Mouse (Mus musculus): ENCODE results near the gene Nxpe5. TPM values are rescaled to one million over a fixed set of nuclear protein-coding genes. Genes with fewer than 3 reads are reported as not detected.

Gene Nxpe5
- polyA plus RNA-seq, 1 experiment from 2014 or later: not detected

- Histone ChIP-seq H3K27me3 (replicated peaks; ENCODE audit: control insufficient read depth, insufficient read depth, low read length) (no peaks in the 10 kb centered on the region), H3K27ac (ENCODE audit: low read depth) (no peak overlapping the region), H3K36me3 (ENCODE audit: control insufficient read depth, insufficient read depth, low read length) (peaks cover 43% of the 10 kb centered on the region), H3K4me1 (replicated peaks; ENCODE audit: control insufficient read depth, insufficient read depth, low read length) (peaks cover 7% of the 10 kb centered on the region; the same call in 1 of the 2 replicates), H3K9ac (ENCODE audit: low read length) (no peak overlapping the region), H3K9me3 (ENCODE audit: control insufficient read depth, low read length) (no peaks in the 10 kb centered on the region), H3K4me3 (ENCODE audit: low read depth, low read length) (no peak overlapping the region), H3K4me2 (ENCODE audit: low read length) (no peak overlapping the region)
- WGBS: 85% methylated on average over 10 of the region's 10 CpGs
- ATAC-seq (replicated peaks; ENCODE audit: low FRiP score, low TSS enrichment, low read depth): no peak
- no peak for DNase-seq (ENCODE audit: low spot score)
Observed at GRCm38 (mm10) chr5:138256966-138257584, 31.4 kb downstream of the Nxpe5 start.

- Histone ChIP-seq H3K4me3 (ENCODE audit: low read depth, low read length) (no peak overlapping the region), H3K27ac (ENCODE audit: low read depth) (no peak overlapping the region), H3K4me2 (ENCODE audit: low read length) (no peak overlapping the region), H3K4me1 (replicated peaks; ENCODE audit: control insufficient read depth, insufficient read depth, low read length) (peaks cover 11% of the 10 kb centered on the region), H3K27me3 (replicated peaks; ENCODE audit: control insufficient read depth, insufficient read depth, low read length) (no peaks in the 10 kb centered on the region), H3K9me3 (ENCODE audit: control insufficient read depth, low read length) (no peaks in the 10 kb centered on the region), H3K9ac (ENCODE audit: low read length) (no peak overlapping the region), H3K36me3 (ENCODE audit: control insufficient read depth, insufficient read depth, low read length) (peaks cover 46% of the 10 kb centered on the region)
- WGBS: 89% methylated on average over 4 of the region's 4 CpGs
- ATAC-seq (replicated peaks; ENCODE audit: low FRiP score, low TSS enrichment, low read depth): no peak
- DNase-seq (ENCODE audit: low spot score): no peak
Observed at GRCm38 (mm10) chr5:138257585-138257978, 31.9 kb downstream of the Nxpe5 start.

- WGBS: 76% methylated on average over 3 of the region's 3 CpGs
Observed at GRCm38 (mm10) chr5:138258078-138258477, 32.4 kb downstream of the Nxpe5 start.

GRCm38 (mm10) chr5:138258542-138258941, 32.8 kb downstream of the Nxpe5 start:
- peaks cover 46% of the 10 kb centered on the region for H3K36me3 ChIP-seq (ENCODE audit: control insufficient read depth, insufficient read depth, low read length)
- no peak overlapping the region for H3K9ac ChIP-seq (ENCODE audit: low read length)
- H3K4me1 ChIP-seq (replicated peaks; ENCODE audit: control insufficient read depth, insufficient read depth, low read length): peaks cover 18% of the 10 kb centered on the region
- WGBS: 80% methylated on average over 6 of the region's 6 CpGs
- no peak for ATAC-seq (replicated peaks; ENCODE audit: low FRiP score, low TSS enrichment, low read depth)
- no peak for DNase-seq (ENCODE audit: low spot score)
- H3K27ac ChIP-seq (ENCODE audit: low read depth): no peak overlapping the region
- H3K4me2 ChIP-seq (ENCODE audit: low read length): no peak overlapping the region
- H3K4me3 ChIP-seq (ENCODE audit: low read depth, low read length): no peak overlapping the region
- H3K9me3 ChIP-seq (ENCODE audit: control insufficient read depth, low read length): no peaks in the 10 kb centered on the region
- no peaks in the 10 kb centered on the region for H3K27me3 ChIP-seq (replicated peaks; ENCODE audit: control insufficient read depth, insufficient read depth, low read length)

More at GRCm38 (mm10) chr5:138258078-138258477, 32.4 kb downstream of the Nxpe5 start:
- Histone ChIP-seq H3K9ac (ENCODE audit: low read length) (no peak overlapping the region), H3K4me2 (ENCODE audit: low read length) (no peak overlapping the region), H3K27me3 (replicated peaks; ENCODE audit: control insufficient read depth, insufficient read depth, low read length) (no peaks in the 10 kb centered on the region), H3K4me3 (ENCODE audit: low read depth, low read length) (no peak overlapping the region), H3K4me1 (replicated peaks; ENCODE audit: control insufficient read depth, insufficient read depth, low read length) (peaks cover 16% of the 10 kb centered on the region), H3K36me3 (ENCODE audit: control insufficient read depth, insufficient read depth, low read length) (peaks cover 46% of the 10 kb centered on the region), H3K27ac (ENCODE audit: low read depth) (no peak overlapping the region), H3K9me3 (ENCODE audit: control insufficient read depth, low read length) (no peaks in the 10 kb centered on the region)
- ATAC-seq (replicated peaks; ENCODE audit: low FRiP score, low TSS enrichment, low read depth) (no peak), DNase-seq (ENCODE audit: low spot score) (no peak)

- H3K4me2 ChIP-seq (ENCODE audit: low read length): no peak overlapping the region
- no peak overlapping the region for H3K27ac ChIP-seq (ENCODE audit: low read depth)
- peaks cover 18% of the 10 kb centered on the region for H3K4me1 ChIP-seq (replicated peaks; ENCODE audit: control insufficient read depth, insufficient read depth, low read length)
- H3K9me3 ChIP-seq (ENCODE audit: control insufficient read depth, low read length): no peaks in the 10 kb centered on the region
- H3K9ac ChIP-seq (ENCODE audit: low read length): no peak overlapping the region
- no peak overlapping the region for H3K4me3 ChIP-seq (ENCODE audit: low read depth, low read length)
- ATAC-seq (replicated peaks; ENCODE audit: low FRiP score, low TSS enrichment, low read depth): no peak
- H3K27me3 ChIP-seq (replicated peaks; ENCODE audit: control insufficient read depth, insufficient read depth, low read length): no peaks in the 10 kb centered on the region
- H3K36me3 ChIP-seq (ENCODE audit: control insufficient read depth, insufficient read depth, low read length): peaks cover 46% of the 10 kb centered on the region
- WGBS: 62% methylated on average over 7 of the region's 7 CpGs
- DNase-seq (ENCODE audit: low spot score): no peak
Observed at GRCm38 (mm10) chr5:138258993-138259392, 33.3 kb downstream of the Nxpe5 start.

- H3K36me3 ChIP-seq (ENCODE audit: control insufficient read depth, insufficient read depth, low read length): peaks cover 46% of the 10 kb centered on the region
- no peak for ATAC-seq (replicated peaks; ENCODE audit: low FRiP score, low TSS enrichment, low read depth)
Observed at GRCm38 (mm10) chr5:138260051-138260450, 34.4 kb downstream of the Nxpe5 start.

GRCm38 (mm10) chr5:138260834-138261233, 35.1 kb downstream of the Nxpe5 start:
- no peak overlapping the region for H3K27ac ChIP-seq (ENCODE audit: low read depth)
- no peaks in the 10 kb centered on the region for H3K9me3 ChIP-seq (ENCODE audit: control insufficient read depth, low read length)
- no peak overlapping the region for H3K9ac ChIP-seq (ENCODE audit: low read length)
- DNase-seq (ENCODE audit: low spot score) (no peak), ATAC-seq (replicated peaks; ENCODE audit: low FRiP score, low TSS enrichment, low read depth) (no peak)
- peaks cover 47% of the 10 kb centered on the region for H3K36me3 ChIP-seq (ENCODE audit: control insufficient read depth, insufficient read depth, low read length)
- H3K4me3 ChIP-seq (ENCODE audit: low read depth, low read length): no peak overlapping the region
- no peak overlapping the region for H3K4me2 ChIP-seq (ENCODE audit: low read length)
- 77% methylated on average over 11 of the region's 11 CpGs for WGBS
- peaks cover 22% of the 10 kb centered on the region for H3K4me1 ChIP-seq (replicated peaks; ENCODE audit: control insufficient read depth, insufficient read depth, low read length)
- H3K27me3 ChIP-seq (replicated peaks; ENCODE audit: control insufficient read depth, insufficient read depth, low read length): no peaks in the 10 kb centered on the region

More at GRCm38 (mm10) chr5:138260051-138260450, 34.4 kb downstream of the Nxpe5 start:
- H3K4me2 ChIP-seq (ENCODE audit: low read length): no peak overlapping the region
- peaks cover 22% of the 10 kb centered on the region for H3K4me1 ChIP-seq (replicated peaks; ENCODE audit: control insufficient read depth, insufficient read depth, low read length)
- H3K4me3 ChIP-seq (ENCODE audit: low read depth, low read length): no peak overlapping the region
- no peak overlapping the region for H3K27ac ChIP-seq (ENCODE audit: low read depth)
- H3K27me3 ChIP-seq (replicated peaks; ENCODE audit: control insufficient read depth, insufficient read depth, low read length): no peaks in the 10 kb centered on the region
- 80% methylated on average over 10 of the region's 10 CpGs for WGBS
- H3K9me3 ChIP-seq (ENCODE audit: control insufficient read depth, low read length): no peaks in the 10 kb centered on the region
- no peak for DNase-seq (ENCODE audit: low spot score)
- H3K9ac ChIP-seq (ENCODE audit: low read length): no peak overlapping the region

- no peaks in the 10 kb centered on the region for H3K27me3 ChIP-seq (replicated peaks; ENCODE audit: control insufficient read depth, insufficient read depth, low read length)
- no peaks in the 10 kb centered on the region for H3K9me3 ChIP-seq (ENCODE audit: control insufficient read depth, low read length)
- H3K36me3 ChIP-seq (ENCODE audit: control insufficient read depth, insufficient read depth, low read length): peaks cover 54% of the 10 kb centered on the region
- DNase-seq (ENCODE audit: low spot score) (no peak), ATAC-seq (replicated peaks; ENCODE audit: low FRiP score, low TSS enrichment, low read depth) (no peak)
- no peak overlapping the region for H3K4me2 ChIP-seq (ENCODE audit: low read length)
- 81% methylated on average over 4 of the region's 4 CpGs for WGBS
- no peak overlapping the region for H3K9ac ChIP-seq (ENCODE audit: low read length)
- no peak overlapping the region for H3K27ac ChIP-seq (ENCODE audit: low read depth)
- H3K4me3 ChIP-seq (ENCODE audit: low read depth, low read length): no peak overlapping the region
- H3K4me1 ChIP-seq (replicated peaks; ENCODE audit: control insufficient read depth, insufficient read depth, low read length): peaks cover 15% of the 10 kb centered on the region
Observed at GRCm38 (mm10) chr5:138262001-138262400, 36.3 kb downstream of the Nxpe5 start.

- Histone ChIP-seq H3K4me3 (ENCODE audit: low read depth, low read length) (peak overlapping the region; percentile 73), H3K27me3 (replicated peaks; ENCODE audit: control insufficient read depth, insufficient read depth, low read length) (no peaks in the 10 kb centered on the region), H3K9me3 (ENCODE audit: control insufficient read depth, low read length) (no peaks in the 10 kb centered on the region), H3K27ac (ENCODE audit: low read depth) (no peak overlapping the region), H3K4me1 (replicated peaks; ENCODE audit: control insufficient read depth, insufficient read depth, low read length) (peaks cover 15% of the 10 kb centered on the region), H3K4me2 (ENCODE audit: low read length) (peak overlapping the region; percentile 89), H3K36me3 (ENCODE audit: control insufficient read depth, insufficient read depth, low read length) (peaks cover 50% of the 10 kb centered on the region), H3K9ac (ENCODE audit: low read length) (peak overlapping the region; percentile 78)
- 64% methylated on average over 18 of the region's 18 CpGs for WGBS
- ATAC-seq (replicated peaks; ENCODE audit: low FRiP score, low TSS enrichment, low read depth) (no peak), DNase-seq (ENCODE audit: low spot score) (no peak)
Observed at GRCm38 (mm10) chr5:138262582-138263240, 37.0 kb downstream of the Nxpe5 start.

Data from intestine, embryonic 14.5 days (tissue).